Mouse (Mus musculus): ENCODE measurements around the gene Anapc15-ps.

DNA sequence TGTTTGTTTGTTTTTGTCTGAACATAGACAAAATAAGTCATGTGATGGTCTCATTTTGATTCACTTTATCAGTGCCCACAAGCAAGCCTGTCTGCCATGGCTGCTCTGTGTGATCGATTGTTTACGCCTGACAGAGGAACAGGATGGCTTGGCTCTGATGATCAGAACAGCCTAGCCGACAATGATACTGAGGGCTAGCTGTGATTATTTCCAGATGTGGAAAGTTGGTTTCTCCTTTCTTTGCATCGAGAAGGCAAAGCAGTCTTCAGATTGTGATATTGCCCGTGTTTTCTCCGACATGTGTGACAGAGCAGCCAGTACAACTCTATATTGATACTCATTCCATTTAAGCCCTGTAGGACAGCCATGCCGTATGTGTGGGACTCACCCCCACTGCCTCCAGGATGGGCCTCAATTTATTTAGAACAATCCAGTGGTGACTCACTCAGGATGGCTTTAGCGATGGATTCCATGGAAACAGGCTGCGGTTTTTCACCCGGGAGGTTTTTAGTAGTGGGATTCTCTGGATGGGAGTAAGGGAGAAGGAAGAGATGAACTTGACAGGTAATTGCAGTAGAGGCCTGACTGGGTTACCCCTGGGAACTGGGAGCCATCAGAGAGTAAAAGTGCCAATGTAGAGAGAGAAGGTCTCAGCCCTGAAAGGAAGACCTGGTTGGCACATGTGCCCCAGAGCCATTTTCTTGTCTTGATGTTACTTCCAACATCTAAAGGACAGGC lies 36.1 kb upstream of the Anapc15-ps start:
- no peak for TF ChIP-seq CTCF (IDR thresholded peaks at IDR 0.05; ENCODE audit: low read depth)
- TF ChIP-seq EP300 (IDR thresholded peaks at IDR 0.05; ENCODE audit: low read depth) = no peak

Measured in liver, embryonic 14.5 days (tissue).